Mouse (Mus musculus) ES-Bruce4 (cell line): ENCODE data around the gene Coa3. TPM values are rescaled to one million over a fixed set of nuclear protein-coding genes. Genes with fewer than 3 reads are reported as not detected.

Experiments
- H3K27ac ChIP-seq: 2 replicates; pipeline ENCODE4 v1.5.1; 2012; ENCODE audit warnings: low read length, inconsistent platforms; ENCODE audit not compliant: insufficient read depth
- H3K27me3 ChIP-seq: 2 replicates; pipeline ENCODE4 v1.6.1; 2012; ENCODE audit warnings: mild to moderate bottlenecking, low read length, inconsistent platforms; ENCODE audit not compliant: control insufficient read depth, poor library complexity, insufficient read depth, severe bottlenecking
- H3K36me3 ChIP-seq: 2 replicates; pipeline ENCODE4 v1.6.1; 2012; ENCODE audit warnings: inconsistent platforms, mild to moderate bottlenecking, low read length, moderate library complexity; ENCODE audit not compliant: control insufficient read depth, poor library complexity, insufficient read depth, severe bottlenecking
- H3K4me1 ChIP-seq: one replicate; pipeline ENCODE4 v1.8.1; 2011; ENCODE audit warnings: low read length; ENCODE audit not compliant: control insufficient read depth, insufficient read depth
- H3K4me3 ChIP-seq: 2 replicates; pipeline ENCODE4 v1.5.1; 2011; ENCODE audit warnings: low read depth, mild to moderate bottlenecking, low read length
- H3K9ac ChIP-seq: 2 replicates; pipeline ENCODE4 v1.6.1; 2012; ENCODE audit warnings: low read depth, mild to moderate bottlenecking, inconsistent platforms; ENCODE audit not compliant: poor library complexity, severe bottlenecking
- H3K9me3 ChIP-seq: replicated peaks from 2 replicates; pipeline ENCODE4 v1.6.1; 2012; ENCODE audit warnings: mild to moderate bottlenecking, low read length, inconsistent platforms; ENCODE audit not compliant: control insufficient read depth, poor library complexity, insufficient read depth, severe bottlenecking
- CTCF ChIP-seq: IDR thresholded peaks from one replicate; pipeline ENCODE4 v1.8.1; 2011; ENCODE audit warnings: low read depth, low read length
- EP300 ChIP-seq: IDR thresholded peaks from 2 replicates; pipeline ENCODE4 v1.6.1; 2011; ENCODE audit warnings: low read depth, low read length; ENCODE audit not compliant: insufficient read depth
- POLR2A ChIP-seq: IDR thresholded peaks from one replicate; pipeline ENCODE4 v1.8.1; 2011; ENCODE audit warnings: low read length; ENCODE audit not compliant: insufficient read depth
- polyA plus RNA-seq: library from polyadenylated mRNA; stranded (reverse); fragments of >200 nt; gene quantifications from 2 replicates; pipeline ENCODE4 v1.2.4, GENCODE M21; 2011; ENCODE audit warnings: low read depth; ENCODE audit not compliant: missing spikeins, insufficient read depth, insufficient read length

Coa3 gene
- polyA plus RNA-seq, 1 experiment, result 44.8 TPM

DNA sequence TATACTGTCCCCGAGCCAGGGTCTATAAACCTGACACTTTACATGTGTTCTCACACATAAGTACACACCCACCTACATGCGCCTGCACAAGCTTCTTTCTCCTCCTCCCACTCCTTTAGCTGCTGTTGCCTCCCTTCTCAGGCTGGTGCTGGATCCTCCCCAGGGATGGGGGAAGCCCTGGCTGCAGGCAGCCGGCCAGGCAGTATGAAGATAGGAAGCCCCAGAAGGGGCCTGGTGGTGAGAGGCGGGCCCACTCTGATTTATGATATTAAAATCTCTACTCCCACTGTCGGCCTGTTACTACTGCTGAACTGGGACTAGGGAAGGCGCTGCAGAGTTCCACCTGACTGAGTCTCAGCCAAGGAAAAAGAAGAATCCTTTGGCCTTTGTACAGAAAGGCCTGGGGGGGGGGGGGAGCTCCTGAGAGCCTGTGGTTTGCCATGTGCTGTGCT lies 19.6 kb downstream of the Coa3 start:
- no peak overlapping the region for H3K9ac ChIP-seq
- no peaks in the 10 kb centered on the region for H3K9me3 ChIP-seq
- no peak overlapping the region for H3K27ac ChIP-seq
- H3K4me1 ChIP-seq, result peaks cover 2% of the 10 kb centered on the region
- TF ChIP-seq CTCF (no peak), POLR2A (no peak), EP300 (no peak)
- H3K27me3 ChIP-seq, result 0 out of 2 replicates have a peak, but pooled peaks cover 4% of the 10 kb centered on the region
- H3K4me3 ChIP-seq, result no peak overlapping the region
- 0 out of 2 replicates have a peak, but pooled peaks cover 12% of the 10 kb centered on the region for H3K36me3 ChIP-seq

DNA sequence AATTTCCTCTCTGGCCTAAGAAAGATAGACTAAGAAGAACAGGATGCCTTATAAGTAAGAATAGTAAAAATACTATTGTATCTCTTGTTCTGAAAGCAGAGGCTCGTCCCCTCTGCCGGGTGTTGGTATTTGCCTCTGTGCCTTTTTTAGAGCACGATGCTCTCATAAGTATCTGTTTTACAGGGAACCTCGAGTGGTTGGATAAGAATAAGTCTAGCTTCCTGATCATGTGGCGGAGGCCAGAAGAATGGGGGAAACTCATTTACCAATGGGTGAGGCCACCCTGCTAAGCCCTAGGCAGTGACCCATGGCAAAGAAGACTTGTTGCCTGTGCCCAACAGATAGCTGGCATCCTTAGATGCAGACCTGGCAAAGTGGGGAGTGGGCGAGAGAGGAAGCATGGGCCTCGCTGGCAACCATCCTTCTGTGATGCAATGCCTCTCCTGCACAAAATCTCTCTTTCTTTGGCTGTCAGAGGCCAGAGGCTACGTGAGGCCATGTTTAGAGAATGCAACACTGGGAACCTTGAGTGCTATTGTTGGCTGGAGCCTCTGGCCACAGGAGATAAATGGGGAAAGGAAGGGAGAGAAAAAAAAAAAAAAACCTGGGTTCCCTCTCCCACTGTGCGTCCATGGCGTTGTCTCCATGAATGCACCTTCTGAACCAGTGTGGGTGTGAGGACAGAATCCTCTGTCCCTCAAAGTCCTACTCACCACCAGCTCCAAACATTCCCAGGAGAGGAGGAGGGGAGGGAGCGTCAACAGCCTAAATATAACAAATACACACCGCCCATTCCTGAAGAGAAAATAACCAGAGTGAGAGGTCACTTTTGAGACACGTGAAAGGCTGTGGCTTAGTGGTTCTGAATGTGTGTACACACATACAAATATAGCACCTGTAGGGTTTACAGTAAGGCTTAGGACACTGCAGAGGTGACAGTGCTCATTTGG lies 22.8 kb downstream of the Coa3 start:
- Histone ChIP-seq H3K4me3 (no peak overlapping the region), H3K27ac (no peak overlapping the region), H3K36me3 (0 out of 2 replicates have a peak, but pooled peaks cover 12% of the 10 kb centered on the region), H3K4me1 (no peaks in the 10 kb centered on the region), H3K9me3 (no peaks in the 10 kb centered on the region), H3K9ac (no peak overlapping the region), H3K27me3 (no peaks in the 10 kb centered on the region)
- no peak for TF ChIP-seq POLR2A
- no peak for TF ChIP-seq EP300

DNA sequence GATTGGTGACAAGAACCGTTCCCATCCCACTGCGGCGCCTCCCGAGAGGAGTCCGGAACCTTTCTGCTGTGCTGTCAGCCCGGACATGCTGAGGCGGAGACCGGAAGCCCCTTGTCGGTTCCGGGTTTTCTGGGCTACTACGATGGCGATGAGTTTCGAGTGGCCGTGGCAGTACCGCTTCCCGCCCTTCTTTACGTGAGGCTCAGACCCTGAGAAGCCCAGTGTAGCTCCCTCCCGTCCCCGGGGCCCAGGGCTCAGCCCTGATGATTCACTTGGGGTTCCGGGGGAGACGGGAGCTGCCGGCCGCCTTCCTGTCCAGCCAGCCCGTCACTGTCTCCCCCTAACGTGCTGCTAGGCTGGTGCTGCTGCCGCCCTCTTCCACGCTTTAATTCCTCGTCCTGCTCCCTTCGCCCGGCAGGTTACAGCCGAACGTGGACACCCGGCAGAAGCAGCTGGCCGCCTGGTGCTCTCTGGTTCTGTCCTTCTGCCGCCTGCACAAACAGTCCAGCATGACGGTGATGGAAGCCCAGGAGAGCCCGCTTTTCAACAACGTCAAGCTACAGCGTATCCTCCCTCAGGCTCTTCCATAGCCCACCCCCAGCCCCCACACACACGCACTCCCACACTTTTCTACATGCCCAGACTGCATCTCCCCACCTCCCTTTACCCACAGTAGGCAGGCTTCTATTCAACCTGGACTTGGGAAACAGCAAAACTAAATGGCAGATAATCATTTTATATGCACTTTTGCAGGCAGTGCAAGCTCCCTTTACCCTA lies 25.1 kb downstream of the Coa3 start, which contains the start of gene Vps25:
Gene Vps25, plus strand, starts transcription at position 95 of the 777 bp plus-strand sequence.
- Histone ChIP-seq H3K9me3 (no peaks in the 10 kb centered on the region), H3K4me1 (no peaks in the 10 kb centered on the region), H3K36me3 (0 out of 2 replicates have a peak, but pooled peaks cover 12% of the 10 kb centered on the region), H3K4me3 (peak within 1 kb of the TSS; percentile 97), H3K27me3 (no peaks in the 10 kb centered on the region), H3K27ac (0 out of 2 replicates have a peak within 1 kb of the TSS, but pooled peaks have one; percentile 26), H3K9ac (peak within 1 kb of the TSS; percentile 92)
- peak; percentile 56 for TF ChIP-seq POLR2A
- no peak for TF ChIP-seq CTCF
- 0 out of 2 replicates have a peak, but pooled peaks have one; percentile 28 for TF ChIP-seq EP300

DNA sequence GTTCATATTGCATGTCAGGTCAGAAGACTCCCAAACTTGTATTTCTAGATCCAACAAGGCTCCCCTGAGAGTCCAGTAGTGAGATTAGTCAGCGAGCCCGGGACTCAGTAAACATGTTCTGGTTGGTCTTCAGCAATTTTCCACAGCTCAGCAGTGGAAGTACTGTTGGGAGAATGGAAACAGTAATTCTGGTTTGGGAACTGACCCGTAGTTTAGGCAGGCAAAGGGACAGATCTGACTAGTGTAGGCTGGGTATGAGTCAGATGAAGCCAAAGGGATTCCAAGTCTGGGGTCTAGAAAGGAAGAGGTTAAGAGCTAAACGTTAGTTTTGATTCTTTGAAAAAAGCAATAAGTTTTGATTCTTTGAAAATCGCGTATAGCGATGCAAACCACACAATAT lies 26.0 kb downstream of the Coa3 start:
- TF ChIP-seq EP300, result no peak
- no peak for TF ChIP-seq CTCF
- no peak for TF ChIP-seq POLR2A
- no peaks in the 10 kb centered on the region for H3K9me3 ChIP-seq
- H3K4me3 ChIP-seq, result peak overlapping the region; percentile 97
- H3K4me1 ChIP-seq, result no peaks in the 10 kb centered on the region
- no peaks in the 10 kb centered on the region for H3K27me3 ChIP-seq
- peak overlapping the region; percentile 92 for H3K9ac ChIP-seq
- 0 out of 2 replicates have a peak overlapping the region, but pooled peaks have one; percentile 26 for H3K27ac ChIP-seq
- 0 out of 2 replicates have a peak, but pooled peaks cover 12% of the 10 kb centered on the region for H3K36me3 ChIP-seq

DNA sequence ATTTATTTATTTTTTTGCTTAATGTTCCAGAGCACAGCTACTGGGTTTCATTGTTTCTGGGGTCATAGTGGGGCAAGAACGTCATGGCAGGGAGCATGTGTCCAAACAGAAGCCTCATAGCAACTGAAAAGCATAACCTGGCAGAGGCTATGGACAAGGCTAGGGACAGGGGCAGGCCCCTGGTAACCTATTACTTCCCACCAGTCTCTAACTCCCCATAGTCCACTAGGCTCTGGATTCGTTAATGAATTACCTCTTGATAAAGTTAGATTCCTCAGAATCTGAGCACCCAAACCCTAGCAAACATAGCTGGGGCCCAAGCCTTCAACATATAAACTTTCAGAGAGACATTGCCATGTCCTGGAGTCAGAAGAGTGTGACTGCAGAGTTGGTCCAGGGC lies 27.9 kb downstream of the Coa3 start:
- Histone ChIP-seq H3K27me3 (peaks cover 2% of the 10 kb centered on the region; the same call in 1 of the 2 replicates), H3K9ac (no peak overlapping the region), H3K36me3 (0 out of 2 replicates have a peak, but pooled peaks cover 3% of the 10 kb centered on the region), H3K9me3 (no peaks in the 10 kb centered on the region), H3K4me3 (no peak overlapping the region), H3K27ac (no peak overlapping the region), H3K4me1 (no peaks in the 10 kb centered on the region)
- no peak for TF ChIP-seq CTCF
- TF ChIP-seq POLR2A, result no peak
- TF ChIP-seq EP300, result no peak
